Mouse (Mus musculus): ENCODE measurements around the gene Ldhal6b. TPM values are rescaled to one million over a fixed set of nuclear protein-coding genes. Genes with fewer than 3 reads are reported as not detected.

Ldhal6b gene
- polyA plus RNA-seq, 1 experiment = not detected

DNA sequence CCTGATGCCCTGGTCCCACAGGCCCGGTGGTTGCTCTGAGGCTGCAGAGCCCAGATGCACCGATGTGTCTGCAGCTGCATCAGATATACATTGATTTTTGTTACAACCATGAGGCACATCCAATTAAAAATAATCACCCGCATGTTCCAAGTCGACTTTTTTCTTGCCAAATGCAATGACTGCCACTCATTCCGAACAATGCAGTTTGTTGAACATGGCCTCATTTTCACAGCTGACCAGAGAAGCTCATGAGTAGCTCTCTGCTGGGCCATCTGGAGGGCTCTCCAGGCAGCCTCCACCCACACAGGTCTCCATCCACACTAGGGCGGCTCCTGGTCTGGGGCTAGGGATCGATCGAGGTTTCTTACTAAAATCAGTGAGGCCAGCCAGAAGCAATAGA lies 45.6 kb downstream of the Ldhal6b start:
- Histone ChIP-seq H3K27me3 (ENCODE audit: control insufficient read depth, insufficient read depth, insufficient read length) (no peaks in the 10 kb centered on the region), H3K4me3 (ENCODE audit: insufficient read depth, poor library complexity, severe bottlenecking) (no peak overlapping the region), H3K79me2 (ENCODE audit: control insufficient read depth, insufficient read depth) (no peaks in the 10 kb centered on the region), H3K79me3 (ENCODE audit: low read depth) (no peaks in the 10 kb centered on the region), H3K36me3 (ENCODE audit: control insufficient read depth, insufficient read depth) (no peaks in the 10 kb centered on the region), H3ac (ENCODE audit: control insufficient read depth, insufficient read length, low read depth) (no peak overlapping the region)
- no peak for TF ChIP-seq USF1 (IDR thresholded peaks at IDR 0.05; ENCODE audit: low read depth)
- TF ChIP-seq CEBPB (IDR thresholded peaks at IDR 0.05; ENCODE audit: low read depth) = no peak
- no peak for TF ChIP-seq CTCF (IDR thresholded peaks at IDR 0.05; ENCODE audit: control insufficient read depth, insufficient read depth, insufficient read length)
- TF ChIP-seq MYOG (IDR thresholded peaks at IDR 0.05; ENCODE audit: control insufficient read depth, extremely low read depth, insufficient read length) = no peak
- no peak for TF ChIP-seq MYOD1 (IDR thresholded peaks at IDR 0.05; ENCODE audit: control insufficient read depth, insufficient read length, low read depth)
- no peak for TF ChIP-seq MAX (IDR thresholded peaks at IDR 0.05)
- TF ChIP-seq FOSL1 (IDR thresholded peaks at IDR 0.05; ENCODE audit: insufficient read depth, low read length, poor library complexity, severe bottlenecking) = no peak

DNA sequence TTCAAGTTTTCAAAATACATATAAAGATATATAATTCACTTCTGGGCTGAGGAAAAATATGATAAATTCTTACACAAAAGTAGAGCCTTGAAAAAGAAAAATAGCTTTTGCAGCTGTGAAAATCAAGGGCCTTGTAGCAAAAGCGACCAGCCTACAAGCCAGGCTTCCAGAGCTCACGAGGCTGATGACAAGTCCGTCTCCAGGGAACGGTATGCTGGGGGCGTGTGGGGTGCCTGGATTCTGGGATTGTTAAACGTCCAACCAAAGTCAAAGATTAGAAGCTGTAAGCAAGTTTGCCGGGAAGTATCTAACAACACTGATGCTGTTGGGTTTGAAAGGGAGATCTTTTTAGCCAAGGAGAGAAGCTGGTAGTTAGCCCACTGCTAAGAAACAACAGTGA lies 47.0 kb downstream of the Ldhal6b start:
- Histone ChIP-seq H3K27me3 (ENCODE audit: control insufficient read depth, insufficient read depth, insufficient read length) (no peaks in the 10 kb centered on the region), H3K4me3 (ENCODE audit: insufficient read depth, poor library complexity, severe bottlenecking) (no peak overlapping the region), H3K36me3 (ENCODE audit: control insufficient read depth, insufficient read depth) (no peaks in the 10 kb centered on the region), H3K79me3 (ENCODE audit: low read depth) (no peaks in the 10 kb centered on the region), H3ac (ENCODE audit: control insufficient read depth, insufficient read length, low read depth) (no peak overlapping the region), H3K79me2 (ENCODE audit: control insufficient read depth, insufficient read depth) (no peaks in the 10 kb centered on the region)
- TF ChIP-seq CTCF (IDR thresholded peaks at IDR 0.05; ENCODE audit: control insufficient read depth, insufficient read depth, insufficient read length) = no peak

DNA sequence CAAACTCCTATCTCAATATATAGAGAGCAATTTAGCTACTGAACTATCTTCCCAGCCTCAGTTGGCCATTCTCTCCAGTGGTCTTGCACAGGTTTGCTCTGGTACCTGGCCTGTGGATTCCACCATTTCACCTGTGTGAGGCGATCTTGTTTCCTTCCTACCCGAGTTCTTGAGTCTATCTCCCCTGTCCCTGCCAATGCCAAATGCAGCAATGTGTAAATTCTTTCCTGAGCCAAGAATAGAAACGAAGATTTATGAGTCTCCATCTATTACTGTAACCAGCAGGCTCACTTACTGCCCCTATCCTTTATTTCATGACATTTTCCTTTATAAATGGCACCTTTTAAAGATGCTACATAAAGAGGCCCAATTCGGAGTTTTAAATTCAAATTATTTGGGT lies 47.5 kb downstream of the Ldhal6b start:
- Histone ChIP-seq H3ac (ENCODE audit: control insufficient read depth, insufficient read length, low read depth) (no peak overlapping the region), H3K79me2 (ENCODE audit: control insufficient read depth, insufficient read depth) (no peaks in the 10 kb centered on the region), H3K27me3 (ENCODE audit: control insufficient read depth, insufficient read depth, insufficient read length) (no peaks in the 10 kb centered on the region), H3K36me3 (ENCODE audit: control insufficient read depth, insufficient read depth) (no peaks in the 10 kb centered on the region), H3K79me3 (ENCODE audit: low read depth) (no peaks in the 10 kb centered on the region), H3K4me3 (ENCODE audit: insufficient read depth, poor library complexity, severe bottlenecking) (no peak overlapping the region)
- TF ChIP-seq MYOG (IDR thresholded peaks at IDR 0.05; ENCODE audit: control insufficient read depth, extremely low read depth, insufficient read length) = no peak

Small RNA genes within 50 kb of the gene (microRNA-seq; reads per million reads assigned to microRNA genes)
- gene Gm22475 (ENCODE audit: borderline microRNAs expressed) = not detected

Other genes with a start within 250 kb of the Ldhal6b start
- 67.8 TPM for gene Tmem242, start 21.5 kb upstream of the Ldhal6b start, polyA plus RNA-seq (2012; fragmentation: generic; extraction: Trizol)
- gene Zdhhc14, start 73.8 kb upstream of the Ldhal6b start, polyA plus RNA-seq (2012; fragmentation: generic; extraction: Trizol) = 0.01 TPM